12 mouse cellular contexts compared by ENCODE assay signal in the genomic region with DNA sequence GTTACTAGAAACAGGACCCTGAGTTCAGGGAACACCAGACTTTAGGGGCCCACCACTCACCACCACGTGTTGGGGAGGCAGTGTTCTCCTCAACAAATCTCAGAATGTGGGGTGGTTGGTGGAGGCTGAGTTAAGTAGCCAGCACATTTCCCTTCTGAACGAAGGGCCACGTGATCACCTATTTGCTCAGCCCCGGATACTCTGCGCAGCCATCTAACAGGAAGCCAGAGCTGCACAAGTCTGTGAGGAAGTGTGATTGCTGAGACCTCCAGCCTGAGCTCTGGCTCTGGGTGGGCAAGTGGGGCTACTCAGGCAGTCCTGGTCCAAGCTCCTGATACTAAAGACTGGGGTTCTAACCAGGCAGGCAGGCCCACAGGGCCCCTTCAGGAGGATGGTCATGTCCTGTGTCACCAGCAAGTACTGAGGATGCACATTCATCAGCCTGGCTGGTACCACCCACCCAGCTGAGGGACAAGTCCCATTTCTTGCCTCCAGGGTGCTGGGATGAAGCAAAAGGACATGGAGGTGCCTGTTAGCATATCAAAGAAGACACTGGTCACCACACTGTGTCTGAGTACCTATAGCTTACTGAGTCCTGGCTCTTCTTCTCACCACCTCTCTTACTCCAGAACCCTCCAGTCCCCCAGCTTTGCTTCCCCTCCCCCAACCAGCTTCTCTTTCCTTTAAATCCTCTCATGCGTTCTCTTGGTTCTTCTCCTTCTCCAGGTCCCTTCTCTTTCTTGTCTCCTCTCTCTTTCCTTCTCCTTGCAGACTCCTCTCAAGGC. TPM values are rescaled to one million over a fixed set of nuclear protein-coding genes. Genes with fewer than 3 reads are reported as not detected.
A peak's percentile ranks its signal among the peaks of the same experiment; 100 is the strongest.
DNase-seq lines count a peak whose midpoint lies in the region; ATAC-seq and TF ChIP-seq lines count a peak whose summit lies in the region.
"Had no signal": no experiment of that assay in that cellular context is flagged by ENCODE, and none has a peak within 500 bp of the region (broad histone marks: within the 10 kb centered on the region; RNA-seq: fewer than 3 reads in every experiment).

No protein-coding gene starts in this region.

- peak; percentile 28 for DNase-seq in lung, embryonic 14.5 days
- DNase-seq in lung, adult 2 months = no peak
- no peak for DNase-seq in urinary bladder, postnatal 36 days (ENCODE audit: low spot score in 2 of 2)
- no peak for DNase-seq in cerebellum, adult 11 months
- DNase-seq: kidney, postnatal 25 days had no signal

- no peaks in the 10 kb centered on the region for H3K27me3 ChIP-seq in lung, embryonic 14.5 days (ENCODE audit: insufficient read depth, low read length)
- H3K27me3 ChIP-seq in hindbrain, embryonic 13.5 days = peaks cover 6% of the 10 kb centered on the region; the same call in 1 of the 2 replicates

- no peak overlapping the region for H3K4me3 ChIP-seq in lung, embryonic 14.5 days (ENCODE audit: low read depth, low read length)
- no peak overlapping the region for H3K4me3 ChIP-seq in lung, adult 2 months (replicated peaks; ENCODE audit: extremely low read depth, low read depth, low read length)
- no peak overlapping the region for H3K4me3 ChIP-seq in hindbrain, embryonic 13.5 days
- H3K4me3 ChIP-seq: limb, embryonic 13.5 days had no signal

- no peak overlapping the region for H3K9ac ChIP-seq in lung, embryonic 14.5 days
- no peak overlapping the region for H3K9ac ChIP-seq in hindbrain, embryonic 13.5 days
- H3K9ac ChIP-seq: limb, embryonic 13.5 days had no signal

- peaks cover 23% of the 10 kb centered on the region for H3K36me3 ChIP-seq in lung, embryonic 14.5 days (ENCODE audit: insufficient read depth)
- H3K36me3 ChIP-seq in hindbrain, embryonic 13.5 days = peaks cover 25% of the 10 kb centered on the region

- TF ChIP-seq CTCF in lung, embryonic 14.5 days (IDR thresholded peaks at IDR 0.05; ENCODE audit: low read depth) = no peak
- TF ChIP-seq CTCF in lung, adult 2 months (IDR thresholded peaks at IDR 0.05; ENCODE audit: insufficient read depth, low read length) = no peak

- no peaks in the 10 kb centered on the region for H3K9me3 ChIP-seq in lung, embryonic 14.5 days (ENCODE audit: low read depth, low read length)
- H3K9me3 ChIP-seq in hindbrain, embryonic 13.5 days = no peaks in the 10 kb centered on the region
- H3K9me3 ChIP-seq: limb, embryonic 13.5 days had no signal

- H3K4me2 ChIP-seq in lung, embryonic 14.5 days = no peak overlapping the region
- no peak overlapping the region for H3K4me2 ChIP-seq in hindbrain, embryonic 13.5 days
- H3K4me2 ChIP-seq: limb, embryonic 13.5 days had no signal

- TF ChIP-seq POLR2A in lung, adult 2 months (IDR thresholded peaks at IDR 0.05; ENCODE audit: borderline replicate concordance, extremely low read depth, low read depth, low read length) = no peak

- whole genome bisulfite sequencing in lung, embryonic 14.5 days = 48% methylated on average over 6 of the region's 6 CpGs
- 38% methylated on average over 6 of the region's 6 CpGs for WGBS in lung, adult 2 months
- 77% methylated on average over 6 of the region's 6 CpGs for WGBS in hindbrain, embryonic 13.5 days

- H3K4me1 ChIP-seq in lung, embryonic 14.5 days (ENCODE audit: insufficient read depth) = no peaks in the 10 kb centered on the region; the same call in 1 of the 2 replicates
- H3K4me1 ChIP-seq in lung, adult 2 months (ENCODE audit: control insufficient read depth, insufficient read depth, low read length) = peaks cover 6% of the 10 kb centered on the region
- peaks cover 10% of the 10 kb centered on the region for H3K4me1 ChIP-seq in hindbrain, embryonic 13.5 days (replicated peaks)

- no peak for ATAC-seq in lung, embryonic 14.5 days (ENCODE audit: insufficient read depth)
- ATAC-seq in inflammation-experienced regulatory T-cells, adult 6 months = peak; percentile 83
- 0 out of 2 replicates have a peak, but pooled peaks have one; percentile 23 for ATAC-seq in megakaryocyte-erythroid progenitor cell, adult 5-6 weeks (replicated peaks; ENCODE audit: low FRiP score, low TSS enrichment, poor library complexity, severe bottlenecking)
- ATAC-seq in hindbrain, embryonic 13.5 days (ENCODE audit: low FRiP score) = no peak
- no peak for ATAC-seq in erythroblast, adult 5-6 weeks (replicated peaks; ENCODE audit: low FRiP score, poor library complexity, severe bottlenecking)

- H3K27ac ChIP-seq in lung, embryonic 14.5 days (ENCODE audit: low read depth) = no peak overlapping the region
- H3K27ac ChIP-seq in hindbrain, embryonic 13.5 days = no peak overlapping the region
- H3K27ac ChIP-seq: limb, embryonic 13.5 days had no signal

RNA-seq across cellular contexts. Expression of gene Slc17a9, which starts 1.8 kb away (rescaled TPM):
- polyA plus RNA-seq in lung, embryonic 14.5 days (2014; fragmentation: Nextera tagmentation; extraction: Ambion mirVana) = 0.80 and 0.88 TPM in 2 replicates
- 10.1 and 10.2 TPM in 2 replicates for polyA plus RNA-seq in lung, adult 2 months (2012; rRNA removed)
- 10 to 100 TPM; 31.7 to 86.8 (median 66.9) TPM for polyA plus RNA-seq in inflammation-experienced regulatory T-cells, adult 6 months (2017; shearing (Covaris generic))
- total RNA-seq in megakaryocyte-erythroid progenitor cell, adult 5-6 weeks (2014; fragmentation: Nextera tagmentation) = 15.2 and 16.4 TPM in 2 replicates
- total RNA-seq in megakaryocyte-erythroid progenitor cell, adult 5-6 weeks (2017) = 2.8 and 5.0 TPM in 2 replicates
- 0.19 and 0.83 TPM in 2 replicates for polyA plus RNA-seq in hindbrain, embryonic 13.5 days (2015; fragmentation: Nextera tagmentation; extraction: Ambion mirVana)
- 10.6 and 16.1 TPM in 2 replicates for total RNA-seq in erythroblast, adult 5-6 weeks (2015; ENCODE audit: low replicate concordance)
- total RNA-seq in erythroblast, adult 5-6 weeks (2017; ENCODE audit: low replicate concordance) = 1.5 and 3.1 TPM in 2 replicates
- polyA plus RNA-seq: embryonic facial prominence, embryonic 11.5 days had no signal

RNA-seq across cellular contexts. Expression of gene Gid8, which starts 16.9 kb away (rescaled TPM):
- polyA plus RNA-seq in lung, embryonic 14.5 days (2014; fragmentation: Nextera tagmentation; extraction: Ambion mirVana) = 58.6 and 59.1 TPM in 2 replicates
- 16.6 and 27.8 TPM in 2 replicates for polyA plus RNA-seq in lung, adult 2 months (2012; rRNA removed)
- 10 to 100 TPM; 20.2 to 22.8 (median 22.4) TPM for polyA plus RNA-seq in inflammation-experienced regulatory T-cells, adult 6 months (2017; shearing (Covaris generic))
- 88.4 and 102 TPM in 2 replicates for total RNA-seq in megakaryocyte-erythroid progenitor cell, adult 5-6 weeks (2014; fragmentation: Nextera tagmentation)
- total RNA-seq in megakaryocyte-erythroid progenitor cell, adult 5-6 weeks (2017) = 124 and 144 TPM in 2 replicates
- 56.6 and 58.7 TPM in 2 replicates for polyA plus RNA-seq in hindbrain, embryonic 13.5 days (2015; fragmentation: Nextera tagmentation; extraction: Ambion mirVana)
- 49.8 and 77.7 TPM in 2 replicates for total RNA-seq in erythroblast, adult 5-6 weeks (2015; ENCODE audit: low replicate concordance)
- total RNA-seq in erythroblast, adult 5-6 weeks (2017; ENCODE audit: low replicate concordance) = 113 and 114 TPM in 2 replicates

RNA-seq across cellular contexts. Expression of gene Dido1, which starts 17.1 kb away (rescaled TPM):
- polyA plus RNA-seq in lung, embryonic 14.5 days (2014; fragmentation: Nextera tagmentation; extraction: Ambion mirVana) = 34.1 and 36.0 TPM in 2 replicates
- polyA plus RNA-seq in lung, adult 2 months (2012; rRNA removed) = 10.9 and 17.4 TPM in 2 replicates
- polyA plus RNA-seq in inflammation-experienced regulatory T-cells, adult 6 months (2017; shearing (Covaris generic)) = 10 to 100 TPM; 36.4 to 52.4 (median 45.3) TPM
- 52.3 and 60.6 TPM in 2 replicates for total RNA-seq in megakaryocyte-erythroid progenitor cell, adult 5-6 weeks (2014; fragmentation: Nextera tagmentation)
- 43.0 and 54.0 TPM in 2 replicates for total RNA-seq in megakaryocyte-erythroid progenitor cell, adult 5-6 weeks (2017)
- 27.6 and 29.7 TPM in 2 replicates for polyA plus RNA-seq in hindbrain, embryonic 13.5 days (2015; fragmentation: Nextera tagmentation; extraction: Ambion mirVana)
- total RNA-seq in erythroblast, adult 5-6 weeks (2015; ENCODE audit: low replicate concordance) = 25.2 and 25.3 TPM in 2 replicates
- total RNA-seq in erythroblast, adult 5-6 weeks (2017; ENCODE audit: low replicate concordance) = 45.2 and 57.2 TPM in 2 replicates

RNA-seq across cellular contexts. Expression of gene Bhlhe23, which starts 49.9 kb away (rescaled TPM):
- not detected in 2 replicates for polyA plus RNA-seq in lung, embryonic 14.5 days (2014; fragmentation: Nextera tagmentation; extraction: Ambion mirVana)
- not detected in 2 replicates for polyA plus RNA-seq in lung, adult 2 months (2012; rRNA removed)
- not detected for polyA plus RNA-seq in inflammation-experienced regulatory T-cells, adult 6 months (2017; shearing (Covaris generic))
- not detected in 2 replicates for total RNA-seq in megakaryocyte-erythroid progenitor cell, adult 5-6 weeks (2014; fragmentation: Nextera tagmentation)
- total RNA-seq in megakaryocyte-erythroid progenitor cell, adult 5-6 weeks (2017) = not detected in 2 replicates
- 1.2 and 2.5 TPM in 2 replicates for polyA plus RNA-seq in hindbrain, embryonic 13.5 days (2015; fragmentation: Nextera tagmentation; extraction: Ambion mirVana)
- not detected in 2 replicates for total RNA-seq in erythroblast, adult 5-6 weeks (2015; ENCODE audit: low replicate concordance)
- total RNA-seq in erythroblast, adult 5-6 weeks (2017; ENCODE audit: low replicate concordance) = not detected in 2 replicates
- polyA plus RNA-seq: gonadal fat pad, adult 2 months had no signal

Comparison
In these comparisons a context has a peak if more than half of its experiments do, and no peak if none do; other contexts are left out.
1. ATAC-seq: peak in inflammation-experienced regulatory T-cells, adult 6 months (single experiment) and megakaryocyte-erythroid progenitor cell, adult 5-6 weeks (single experiment); none in lung, embryonic 14.5 days (single experiment), hindbrain, embryonic 13.5 days (single experiment) and erythroblast, adult 5-6 weeks (single experiment).